Mouse (Mus musculus): ENCODE measurements around the gene Dlg2.

Dlg2 gene

GRCm38 (mm10) chr7:90476313-90477245, at the start of gene Dlg2:
TSS of gene Dlg2 (plus strand) at chr7:90476672.
- DNase-seq, result no peak

GRCm38 (mm10) chr7:90427006-90427405, 49.5 kb upstream of the Dlg2 start:
- DNase-seq, result peak; percentile 21

DNA sequence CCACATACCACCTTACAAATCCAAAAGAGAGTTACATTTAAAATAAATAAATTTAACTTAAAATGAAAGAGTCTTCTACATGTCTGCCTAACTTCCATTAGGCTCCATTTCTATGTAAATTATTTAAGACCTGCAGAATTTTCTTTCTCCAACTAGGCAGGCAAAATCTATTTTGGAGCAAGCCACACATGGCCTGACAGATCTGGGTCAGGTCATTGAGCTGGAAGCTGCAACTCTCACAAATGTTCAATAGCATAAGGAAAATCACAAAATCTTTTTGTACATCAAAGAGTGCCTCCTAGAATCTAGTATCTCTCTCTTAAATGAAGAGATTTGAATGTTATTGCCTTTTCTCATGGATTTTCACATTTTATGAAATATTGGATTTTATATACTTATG, 44.3 kb upstream of the Dlg2 start:
- no peak for DNase-seq

DNA sequence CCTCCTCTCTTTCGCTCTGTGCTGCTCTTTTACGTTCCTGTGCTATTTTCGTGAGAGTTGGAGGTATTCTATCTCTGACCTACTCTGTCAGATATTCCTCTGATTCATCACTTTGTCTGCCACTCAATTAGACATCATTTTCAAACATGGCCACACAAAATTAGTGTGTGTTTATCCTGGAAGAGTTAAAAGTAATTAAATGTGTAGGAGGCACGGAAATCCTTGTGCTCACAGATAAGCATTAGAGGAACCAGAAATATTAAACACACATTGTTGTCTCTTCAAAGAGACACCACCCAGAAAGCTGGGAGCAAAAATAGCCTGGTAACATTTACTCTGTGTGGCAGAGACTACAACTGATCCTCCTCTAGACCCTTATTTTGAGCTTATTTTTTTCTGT, 36.4 kb upstream of the Dlg2 start:
- no peak for DNase-seq

DNA sequence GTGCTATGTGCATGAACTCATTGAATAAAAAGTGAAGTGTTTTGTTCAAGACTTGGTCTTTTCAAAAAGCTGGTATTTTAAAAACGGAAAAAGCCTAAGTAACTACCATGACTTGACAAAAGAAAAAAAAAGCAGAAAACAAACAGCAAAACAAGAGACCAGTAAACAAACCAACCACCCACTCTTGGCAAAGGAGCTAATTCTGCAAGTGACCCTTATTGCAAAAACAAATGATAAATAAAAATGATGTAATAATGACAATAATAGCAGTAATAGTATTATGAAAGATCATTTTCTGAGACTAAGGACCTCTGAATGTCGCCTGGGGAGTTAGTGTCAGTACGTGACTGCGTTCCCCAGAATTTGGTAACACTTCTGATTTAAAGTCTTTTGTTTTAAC, 34.4 kb upstream of the Dlg2 start:
- no peak for DNase-seq

- peak; percentile 99 for DNase-seq
Observed at GRCm38 (mm10) chr7:90442518-90443080, 33.9 kb upstream of the Dlg2 start, which contains the start of gene Crebzf. TSS of gene Crebzf (plus strand) at chr7:90442729.

- peak; percentile 79 for DNase-seq
Observed at GRCm38 (mm10) chr7:90443101-90444091, 33.1 kb upstream of the Dlg2 start.

DNA sequence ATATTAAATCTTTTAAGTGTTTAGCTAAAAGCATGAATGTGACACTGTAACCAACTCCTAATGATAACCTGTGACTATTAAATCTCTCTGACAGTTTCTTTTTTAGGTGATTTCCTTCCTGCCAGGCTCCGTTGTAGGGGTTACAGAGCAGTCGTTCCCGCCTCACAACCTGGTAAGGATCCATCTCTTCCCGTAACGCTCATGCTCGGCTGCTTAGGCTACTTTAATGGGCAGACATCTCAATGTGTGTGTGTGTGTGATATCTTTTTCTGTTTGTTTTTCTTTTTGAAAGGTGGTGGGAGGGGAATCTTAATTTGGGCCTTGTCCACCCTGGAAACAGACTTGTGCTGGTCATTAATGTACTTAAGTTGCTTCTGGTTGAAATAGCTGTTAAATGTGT, 32.3 kb upstream of the Dlg2 start:
- no peak for DNase-seq

DNA sequence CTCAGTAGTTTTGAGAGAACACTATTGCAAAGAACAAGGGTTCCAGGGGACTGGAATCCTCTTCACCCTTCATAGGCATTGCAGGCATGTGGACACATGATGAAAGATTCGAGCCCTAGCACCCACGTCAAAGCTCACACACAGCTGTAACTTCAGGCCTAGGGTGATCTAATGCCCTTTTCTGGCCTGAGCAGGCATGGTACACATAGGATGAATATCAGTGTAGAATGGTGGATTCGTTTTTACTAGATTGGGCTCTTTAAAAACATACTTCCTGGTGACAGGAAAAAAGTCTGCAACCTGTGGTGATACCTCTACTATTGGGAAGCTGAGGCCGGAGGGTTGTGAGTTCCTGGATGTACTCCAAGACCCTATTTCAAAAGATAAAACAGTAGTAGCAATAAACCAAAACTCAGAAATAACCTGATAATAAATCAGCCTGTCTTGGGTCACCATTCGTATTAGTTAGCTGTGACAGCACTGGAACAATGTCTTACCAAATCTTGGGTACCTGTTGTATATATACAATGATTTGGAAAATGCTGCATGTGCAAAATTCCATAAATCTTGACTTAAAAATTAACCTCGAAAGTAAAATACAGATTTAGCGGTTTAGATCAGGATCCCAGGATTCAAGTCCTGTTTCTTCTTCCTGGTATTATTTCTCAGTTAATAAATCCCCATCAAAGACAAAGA, 20.2 kb upstream of the Dlg2 start:
- no peak for DNase-seq

- DNase-seq, result peak; percentile 92
Observed at GRCm38 (mm10) chr7:90456845-90457468, 19.5 kb upstream of the Dlg2 start, which contains the start of gene Tmem126a. TSS of gene Tmem126a (minus strand) at chr7:90457229.

DNA sequence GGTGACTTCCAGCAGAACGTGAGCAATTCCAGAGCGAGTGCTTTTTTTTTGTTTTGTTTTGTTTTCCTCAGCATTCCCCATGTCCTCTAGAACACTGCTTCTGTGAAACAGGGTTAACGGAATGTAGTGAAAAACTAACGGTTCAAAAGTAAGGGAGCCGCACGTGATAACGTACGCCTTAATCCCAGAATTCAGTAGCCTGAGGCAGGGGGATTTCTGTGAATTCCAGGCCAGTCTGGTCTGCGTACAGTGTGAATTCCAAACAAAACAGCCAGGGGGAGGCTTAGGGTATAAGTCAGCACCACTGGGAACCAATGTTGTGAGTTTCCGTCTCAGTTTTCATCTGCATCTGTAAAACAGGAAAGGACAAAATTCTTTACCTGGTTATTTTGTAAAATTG, 19.0 kb upstream of the Dlg2 start:
- DNase-seq, result peak; percentile 32

GRCm38 (mm10) chr7:90460330-90460729, 16.1 kb upstream of the Dlg2 start:
- DNase-seq, result no peak

GRCm38 (mm10) chr7:90460930-90461329, 15.5 kb upstream of the Dlg2 start:
- DNase-seq, result peak; percentile 59

DNA sequence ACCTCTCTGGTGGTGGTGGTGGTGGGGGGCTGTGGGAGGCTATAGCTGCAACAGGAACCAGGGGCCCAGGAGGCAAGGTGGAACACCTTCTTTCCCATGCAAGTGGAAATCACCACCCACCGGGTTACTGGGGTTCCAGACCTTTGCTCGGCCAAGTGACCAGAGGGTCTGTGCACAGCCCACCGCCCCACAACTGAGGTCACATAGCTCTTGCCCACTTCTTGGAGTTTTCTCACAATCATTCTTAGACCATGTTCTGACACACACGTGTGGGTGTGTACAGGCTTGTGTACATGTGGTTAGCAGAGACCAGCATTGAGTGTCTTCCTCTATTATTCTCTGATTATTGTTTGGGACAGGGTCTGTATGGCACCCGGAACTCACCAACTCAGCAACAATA, 15.0 kb upstream of the Dlg2 start:
- DNase-seq, result no peak

GRCm38 (mm10) chr7:90473511-90473910, 3.0 kb upstream of the Dlg2 start:
- no peak for DNase-seq

DNA sequence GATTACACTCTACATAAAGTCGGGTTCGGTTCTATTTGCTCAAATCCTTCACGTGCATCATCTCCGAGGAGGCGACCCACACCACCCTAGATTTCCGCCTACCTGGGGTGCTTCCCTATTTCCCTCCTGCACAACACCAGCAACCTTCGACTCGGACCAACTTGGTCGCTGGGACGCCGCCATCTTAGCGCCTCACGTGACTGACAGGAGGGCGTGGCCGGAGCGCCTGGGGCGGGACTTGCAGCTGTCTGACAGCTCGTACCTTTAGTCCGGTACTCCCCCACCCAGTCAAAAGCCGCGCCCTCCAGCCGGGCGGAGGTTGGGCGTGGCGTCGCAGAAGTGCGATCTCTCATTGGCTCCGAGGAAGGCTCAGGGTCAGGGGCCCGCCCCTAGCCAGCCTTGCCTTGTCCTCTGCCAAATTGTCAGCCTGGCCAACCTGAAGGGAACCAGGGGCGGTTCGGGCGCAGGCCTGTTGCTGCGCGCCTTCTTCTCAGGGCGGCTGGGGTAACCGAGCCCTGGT, 619 bp upstream of the Dlg2 start, which contains the start of gene Tmem126b:
TSS of gene Tmem126b (minus strand) at position 209 of the 520 bp plus-strand sequence.
- DNase-seq, result peak; percentile 100

DNA sequence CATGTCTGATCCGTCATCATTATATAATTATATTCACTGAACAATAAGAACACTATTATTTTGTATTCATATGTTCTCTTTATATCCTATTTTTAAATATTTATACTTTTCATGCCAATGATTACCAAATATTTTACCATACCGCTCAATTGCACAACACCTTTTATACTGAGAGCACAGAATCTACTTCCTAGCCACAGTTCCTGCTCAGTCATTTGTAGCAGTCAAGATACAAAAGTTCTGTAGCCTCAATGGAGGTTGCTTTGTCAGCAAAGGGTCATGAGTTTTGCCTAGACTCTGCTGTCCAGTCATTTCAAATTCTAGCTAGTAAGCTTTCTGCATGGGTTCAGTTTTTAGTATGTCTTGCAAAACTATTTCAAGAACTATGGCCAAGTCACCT, 6.1 kb downstream of the Dlg2 start:
- no peak for DNase-seq

DNA sequence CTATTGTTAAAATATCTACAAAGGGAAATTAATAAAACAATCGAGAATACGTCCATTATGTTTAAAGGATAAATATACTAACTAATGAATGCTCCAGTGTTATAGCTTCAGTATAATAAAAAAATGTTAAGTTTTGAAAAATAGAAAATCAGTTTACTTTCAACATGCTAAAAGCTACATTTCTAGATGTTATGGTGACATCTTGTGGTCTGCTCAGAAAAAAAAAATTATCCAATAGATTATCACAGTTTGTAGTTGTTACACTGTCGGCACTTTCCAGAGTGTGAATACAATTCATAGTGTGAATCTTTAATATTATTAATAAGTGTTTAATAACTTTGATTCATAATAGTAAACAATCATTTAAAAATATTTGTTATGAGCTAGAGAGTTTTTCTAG, 31.7 kb downstream of the Dlg2 start:
- DNase-seq, result no peak

DNA sequence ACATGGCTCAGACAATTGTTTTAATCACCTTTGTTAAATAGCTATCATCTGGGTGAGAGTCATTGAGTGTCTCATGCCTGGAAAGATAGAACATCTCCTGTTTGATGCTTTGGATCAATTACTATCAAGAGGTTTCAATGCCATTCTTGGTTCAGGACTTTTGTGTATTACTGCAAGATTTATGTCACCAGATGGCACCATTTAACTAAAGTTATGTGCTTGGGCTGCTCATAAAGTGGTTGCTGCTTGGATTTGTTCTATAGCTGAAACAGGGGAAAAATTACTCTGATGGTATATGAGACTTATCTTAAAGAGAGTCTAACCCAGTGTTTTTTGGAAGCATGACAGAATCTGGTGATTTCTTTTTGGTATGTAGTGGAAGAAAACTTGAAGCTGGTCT, 35.8 kb downstream of the Dlg2 start:
- DNase-seq, result no peak

GRCm38 (mm10) chr7:90539481-90540402, 63.3 kb downstream of the Dlg2 start:
- no peak for DNase-seq
